In genomic region chr1:53059106-53059505, GRCm38 (mm10) we compare ENCODE assay signal across 25 mouse cellular contexts. TPM values are rescaled to one million over a fixed set of nuclear protein-coding genes. Genes with fewer than 3 reads are reported as not detected.
DNase-seq lines count a peak whose midpoint lies in the region; ATAC-seq lines count a peak whose summit lies in the region.
"Had no signal": no experiment of that assay in that cellular context is flagged by ENCODE, and none has a peak within 500 bp of the region (broad histone marks: within the 10 kb centered on the region; RNA-seq: fewer than 3 reads in every experiment).

No protein-coding gene starts in this region.

- no peaks in the 10 kb centered on the region for H3K9me3 ChIP-seq in liver, embryonic 12.5 days (replicated peaks)
- H3K9me3 ChIP-seq in liver, embryonic 15.5 days (replicated peaks), result no peaks in the 10 kb centered on the region
- H3K9me3 ChIP-seq: forebrain, embryonic 10.5 days; G1E; heart, embryonic 12.5 days; heart, embryonic 15.5 days; hindbrain, embryonic 15.5 days had no signal

- no peak overlapping the region for H3K9ac ChIP-seq in liver, embryonic 12.5 days
- no peak overlapping the region for H3K9ac ChIP-seq in liver, embryonic 15.5 days
- H3K9ac ChIP-seq: forebrain, embryonic 13.5 days; heart, embryonic 12.5 days; heart, embryonic 15.5 days; hindbrain, embryonic 15.5 days had no signal

- 62% methylated on average over 5 of the region's 5 CpGs for WGBS in liver, embryonic 12.5 days (ENCODE audit: insufficient replicate concordance)
- 50% methylated on average over 5 of the region's 5 CpGs for WGBS in liver, embryonic 15.5 days (ENCODE audit: insufficient replicate concordance)

- H3K4me3 ChIP-seq in liver, embryonic 12.5 days, result no peak overlapping the region
- no peak overlapping the region for H3K4me3 ChIP-seq in liver, embryonic 15.5 days (replicated peaks)
- H3K4me3 ChIP-seq: forebrain, embryonic 10.5 days; forebrain, embryonic 13.5 days; gastrocnemius, adult 2 months; heart, embryonic 12.5 days; heart, embryonic 15.5 days; hindbrain, embryonic 15.5 days had no signal

- H3K4me2 ChIP-seq in liver, embryonic 12.5 days, result no peak overlapping the region
- H3K4me2 ChIP-seq in liver, embryonic 15.5 days, result no peak overlapping the region
- H3K4me2 ChIP-seq: forebrain, embryonic 13.5 days; heart, embryonic 12.5 days; heart, embryonic 15.5 days; hindbrain, embryonic 15.5 days had no signal

- no peaks in the 10 kb centered on the region for H3K27me3 ChIP-seq in liver, embryonic 12.5 days (replicated peaks)
- H3K27me3 ChIP-seq in liver, embryonic 15.5 days, result no peaks in the 10 kb centered on the region
- H3K27me3 ChIP-seq: CH12.LX; forebrain, embryonic 13.5 days; heart, embryonic 12.5 days; heart, embryonic 15.5 days; hindbrain, embryonic 15.5 days had no signal

- no peak overlapping the region; the same call in 1 of the 2 replicates for H3K27ac ChIP-seq in liver, embryonic 12.5 days
- H3K27ac ChIP-seq in liver, embryonic 15.5 days (replicated peaks), result no peak overlapping the region
- H3K27ac ChIP-seq: forebrain, embryonic 10.5 days; forebrain, embryonic 13.5 days; gastrocnemius, adult 2 months; heart, embryonic 15.5 days; hindbrain, embryonic 15.5 days had no signal

- no peaks in the 10 kb centered on the region for H3K36me3 ChIP-seq in liver, embryonic 12.5 days
- no peaks in the 10 kb centered on the region for H3K36me3 ChIP-seq in liver, embryonic 15.5 days (replicated peaks)
- H3K36me3 ChIP-seq: forebrain, embryonic 10.5 days; G1E; heart, embryonic 12.5 days; heart, embryonic 15.5 days; hindbrain, embryonic 15.5 days had no signal

- DNase-seq in liver, result peak; percentile 23
- peak; percentile 66 for DNase-seq in yolk sac, embryonic 10.5 days (ENCODE audit: low spot score)
- no peak for DNase-seq in B cell, adult 2 months
- DNase-seq in urinary bladder, adult 18-20 months (ENCODE audit: low spot score in 2 of 2), result no peak
- DNase-seq in heart, adult 8-10 months (ENCODE audit: low spot score), result no peak
- DNase-seq: adrenal gland, adult 2 months; adrenal gland, postnatal 14 days; cerebellum, adult 11-12 months; cerebellum, adult 8-10 months; gastrocnemius, adult 2 months; gastrocnemius, postnatal 14 days; heart, adult 11 months; heart, postnatal 10 days; heart, postnatal 4 days had no signal

- 0 out of 2 replicates have a peak, but pooled peaks have one; percentile 63 for ATAC-seq in liver, embryonic 12.5 days
- ATAC-seq in liver, embryonic 15.5 days (ENCODE audit: insufficient read depth), result peak; percentile 70; the same call in 1 of the 2 replicates
- ATAC-seq: forebrain, embryonic 13.5 days; forebrain, embryonic 16.5 days; Patski had no signal

- no peaks in the 10 kb centered on the region for H3K4me1 ChIP-seq in liver, embryonic 12.5 days
- H3K4me1 ChIP-seq in liver, embryonic 15.5 days (replicated peaks), result no peaks in the 10 kb centered on the region
- H3K4me1 ChIP-seq: heart, embryonic 15.5 days had no signal

RNA-seq across cellular contexts. Expression of gene Mstn, which starts 2.3 kb away (rescaled TPM):
- polyA plus RNA-seq in liver, embryonic 12.5 days (2016; fragmentation: Nextera tagmentation; extraction: Ambion mirVana), result 0.07 and 0.22 TPM in 2 replicates
- polyA plus RNA-seq in liver, embryonic 15.5 days (2015; fragmentation: Nextera tagmentation; extraction: Ambion mirVana), result 0.06 and 0.14 TPM in 2 replicates
- 1 to 10 TPM in 2 of 4 experiments, under 1 TPM in 2; 0.14 to 1.1 (median 0.64) TPM for total RNA-seq in heart, adult 8-10 months (2022)
- total RNA-seq: adrenal gland, adult 2 months; adrenal gland, postnatal 14 days; CH12.LX; heart, postnatal 10 days had no signal
- polyA plus RNA-seq: adrenal gland, adult 2 months; G1E; Patski had no signal

RNA-seq across cellular contexts. Expression of gene 1700019D03Rik, which starts 39.1 kb away (rescaled TPM):
- 7.5 and 8.0 TPM in 2 replicates for polyA plus RNA-seq in liver, embryonic 12.5 days (2016; fragmentation: Nextera tagmentation; extraction: Ambion mirVana)
- polyA plus RNA-seq in liver, embryonic 15.5 days (2015; fragmentation: Nextera tagmentation; extraction: Ambion mirVana), result 8.7 and 10.2 TPM in 2 replicates
- 1 to 10 TPM in 2 of 4 experiments, under 1 TPM in 2; 0.84 to 2.3 (median 0.94) TPM for total RNA-seq in heart, adult 8-10 months (2022)
- polyA plus RNA-seq: G1E had no signal

Comparison
In these comparisons a context has a peak if more than half of its experiments do, and no peak if none do; other contexts are left out.
1. DNase-seq: peak in liver (single experiment) and yolk sac, embryonic 10.5 days (single experiment); none in B cell, adult 2 months (0 of 2), urinary bladder, adult 18-20 months (0 of 2) and heart, adult 8-10 months (single experiment).